Mouse (Mus musculus) thymus, adult 2 months (tissue): ENCODE results near the gene Prkce. TPM values are rescaled to one million over a fixed set of nuclear protein-coding genes. Genes with fewer than 3 reads are reported as not detected.

Source experiments
- DNase-seq: peaks from one replicate; pipeline ENCODE4 v3.0.0; 2021
- H3K27ac ChIP-seq: fragments of 200-500 bp; 2 replicates; pipeline ENCODE4 v1.5.1; 2012; ENCODE audit warnings: low read length, control low read depth; ENCODE audit not compliant: control insufficient read depth, insufficient read depth
- H3K27me3 ChIP-seq: fragments of 200-500 bp; 2 replicates; pipeline ENCODE4 v1.6.1; 2012; ENCODE audit warnings: mild to moderate bottlenecking, low read length, moderate library complexity, mixed read lengths; ENCODE audit not compliant: control insufficient read depth, insufficient read depth
- H3K36me3 ChIP-seq: fragments of 200-500 bp; 2 replicates; pipeline ENCODE4 v1.6.1; 2012; ENCODE audit warnings: mild to moderate bottlenecking, low read length, moderate library complexity; ENCODE audit not compliant: control insufficient read depth, insufficient read depth
- H3K4me1 ChIP-seq: fragments of 200-500 bp; replicated peaks from 2 replicates; pipeline ENCODE4 v1.6.1; 2012; ENCODE audit warnings: low read length; ENCODE audit not compliant: control insufficient read depth, insufficient read depth
- H3K4me3 ChIP-seq: fragments of 200-500 bp; 2 replicates; pipeline ENCODE4 v1.5.1; 2012; ENCODE audit warnings: mild to moderate bottlenecking, low read length, control low read depth, moderate library complexity; ENCODE audit not compliant: control insufficient read depth, insufficient read depth
- CTCF ChIP-seq: fragments of 200-500 bp; IDR thresholded peaks from 2 replicates; pipeline ENCODE4 v1.5.1; 2012; ENCODE audit warnings: mild to moderate bottlenecking, control low read depth, low read length, moderate library complexity, borderline replicate concordance; ENCODE audit not compliant: control insufficient read depth, poor library complexity, insufficient read depth; ENCODE audit errors: extremely low read depth
- POLR2A ChIP-seq: fragments of 200-500 bp; IDR thresholded peaks from 2 replicates; pipeline ENCODE4 v1.6.1; 2012; ENCODE audit warnings: mild to moderate bottlenecking, low read length, control low read depth, moderate library complexity; ENCODE audit not compliant: control insufficient read depth, poor library complexity, insufficient read depth; ENCODE audit errors: extremely low read depth
- WGBS: fragments of 180-500 bp; shearing (Covaris S2); methylation state at CpG from one replicate; pipeline ENCODE4 v1.1.7; 2018; 5-methylcytosine and 5-hydroxymethylcytosine counted together
- polyA plus RNA-seq: library from polyadenylated mRNA; depleted of rRNA; stranded (reverse); fragments of >200 nt; gene quantifications from 2 replicates; pipeline ENCODE4 v1.2.3, GENCODE M21; 2012

Prkce gene
- polyA plus RNA-seq, 1 experiment = 1.6 TPM

GRCm38 (mm10) chr17:86226635-86227034 lies 59.0 kb downstream of the Prkce start:
- Histone ChIP-seq H3K36me3 (no peaks in the 10 kb centered on the region), H3K27ac (no peak overlapping the region), H3K4me3 (no peak overlapping the region), H3K4me1 (no peaks in the 10 kb centered on the region), H3K27me3 (no peaks in the 10 kb centered on the region)
- no peak for DNase-seq
- TF ChIP-seq POLR2A (no peak), CTCF (no peak)
- 92% methylated on average over 7 of the region's 7 CpGs for WGBS

GRCm38 (mm10) chr17:86227389-86227788 lies 59.8 kb downstream of the Prkce start:
- Histone ChIP-seq H3K4me3 (no peak overlapping the region), H3K36me3 (no peaks in the 10 kb centered on the region), H3K4me1 (peaks cover 4% of the 10 kb centered on the region), H3K27me3 (no peaks in the 10 kb centered on the region; the same call in 1 of the 2 replicates), H3K27ac (no peak overlapping the region)
- WGBS = 95% methylated on average over 3 of the region's 3 CpGs
- TF ChIP-seq POLR2A (no peak), CTCF (no peak)
- DNase-seq = no peak

- 94% methylated on average over 8 of the region's 8 CpGs for WGBS
- H3K4me3 ChIP-seq = no peak overlapping the region
- no peak for TF ChIP-seq CTCF
- no peak for TF ChIP-seq POLR2A
These were observed 61.3 kb downstream of the Prkce start for GRCm38 (mm10) chr17:86228850-86229249.

DNA sequence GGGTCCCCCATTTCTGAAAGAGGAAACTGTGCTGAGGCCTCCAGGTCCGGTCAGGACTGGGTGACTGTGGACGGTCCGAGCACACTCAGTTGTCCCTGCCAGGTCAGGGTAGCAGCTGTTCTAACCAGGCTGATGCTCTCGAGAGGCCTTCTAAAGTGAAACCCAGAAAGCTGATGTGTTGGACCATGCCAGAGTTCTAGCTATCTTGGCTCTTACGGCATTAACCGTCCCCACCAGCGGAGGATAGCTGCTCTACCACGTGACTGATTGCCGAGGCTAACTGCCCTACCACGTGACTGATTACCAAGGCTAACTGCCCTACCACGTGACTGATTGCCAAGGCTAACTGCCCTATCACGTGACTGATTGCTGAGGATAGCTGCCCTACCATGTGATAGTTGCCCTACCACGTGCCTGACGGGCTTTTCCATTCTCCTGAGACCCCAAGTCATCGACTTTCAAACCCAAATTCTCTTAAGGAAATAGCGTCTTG lies 62.6 kb downstream of the Prkce start:
- no peak for DNase-seq
- H3K27me3 ChIP-seq = no peaks in the 10 kb centered on the region; the same call in 1 of the 2 replicates
- H3K4me1 ChIP-seq = peaks cover 4% of the 10 kb centered on the region
- no peak overlapping the region for H3K4me3 ChIP-seq
- no peaks in the 10 kb centered on the region for H3K36me3 ChIP-seq
- TF ChIP-seq POLR2A (no peak), CTCF (no peak)
- WGBS = 92% methylated on average over 16 of the region's 16 CpGs
- no peak overlapping the region for H3K27ac ChIP-seq

More at GRCm38 (mm10) chr17:86228850-86229249, 61.3 kb downstream of the Prkce start:
- no peaks in the 10 kb centered on the region; the same call in 1 of the 2 replicates for H3K27me3 ChIP-seq
- DNase-seq = no peak
- peaks cover 4% of the 10 kb centered on the region for H3K4me1 ChIP-seq
- no peaks in the 10 kb centered on the region for H3K36me3 ChIP-seq
- no peak overlapping the region for H3K27ac ChIP-seq

- Histone ChIP-seq H3K4me3 (no peak overlapping the region), H3K27ac (no peak overlapping the region), H3K27me3 (no peaks in the 10 kb centered on the region; the same call in 1 of the 2 replicates), H3K36me3 (no peaks in the 10 kb centered on the region), H3K4me1 (peaks cover 4% of the 10 kb centered on the region)
- TF ChIP-seq CTCF (no peak), POLR2A (no peak)
- WGBS = 10% methylated on average over 12 of the region's 12 CpGs
- no peak for DNase-seq
These were observed 64.2 kb downstream of the Prkce start for GRCm38 (mm10) chr17:86231741-86232179.

- Histone ChIP-seq H3K27ac (no peak overlapping the region), H3K4me1 (peaks cover 4% of the 10 kb centered on the region), H3K36me3 (no peaks in the 10 kb centered on the region), H3K4me3 (no peak overlapping the region), H3K27me3 (no peaks in the 10 kb centered on the region; the same call in 1 of the 2 replicates)
- DNase-seq = no peak
- no peak for TF ChIP-seq CTCF
- WGBS = 18% methylated on average over 4 of the region's 4 CpGs
These were observed 64.7 kb downstream of the Prkce start for GRCm38 (mm10) chr17:86232248-86232647.
